Mouse (Mus musculus): ENCODE data around the gene Bpifc. TPM values are rescaled to one million over a fixed set of nuclear protein-coding genes. Genes with fewer than 3 reads are reported as not detected.

Gene Bpifc
- polyA plus RNA-seq, 1 experiment from 2014 or later: 0.28 TPM

- no peaks in the 10 kb centered on the region for H3K27me3 ChIP-seq (ENCODE audit: control insufficient read depth, insufficient read depth, low read length)
- no peak overlapping the region for H3K27ac ChIP-seq (ENCODE audit: low read length)
- no peaks in the 10 kb centered on the region for H3K36me3 ChIP-seq (ENCODE audit: control insufficient read depth, insufficient read depth)
- ATAC-seq (replicated peaks; ENCODE audit: extremely low read depth, insufficient read depth, low FRiP score): no peak
- H3K4me3 ChIP-seq (ENCODE audit: low read length): no peak overlapping the region
- no peak overlapping the region for H3K9ac ChIP-seq (ENCODE audit: low read length)
- H3K4me2 ChIP-seq (ENCODE audit: low read depth, low read length): no peak overlapping the region
- 87% methylated on average over 4 of the region's 4 CpGs for WGBS
- no peaks in the 10 kb centered on the region for H3K9me3 ChIP-seq (replicated peaks; ENCODE audit: control insufficient read depth, low read length)
- H3K4me1 ChIP-seq (ENCODE audit: control insufficient read depth, insufficient read depth, low read length): no peaks in the 10 kb centered on the region
Measured at GRCm38 (mm10) chr10:86000447-86000846, 11.2 kb downstream of the Bpifc start.

GRCm38 (mm10) chr10:85994543-85995104 is 17.1 kb downstream of the Bpifc start:
- Histone ChIP-seq H3K27me3 (ENCODE audit: control insufficient read depth, insufficient read depth, low read length) (no peaks in the 10 kb centered on the region), H3K9me3 (replicated peaks; ENCODE audit: control insufficient read depth, low read length) (no peaks in the 10 kb centered on the region), H3K4me2 (ENCODE audit: low read depth, low read length) (no peak overlapping the region), H3K27ac (ENCODE audit: low read length) (no peak overlapping the region), H3K36me3 (ENCODE audit: control insufficient read depth, insufficient read depth) (no peaks in the 10 kb centered on the region), H3K9ac (ENCODE audit: low read length) (no peak overlapping the region), H3K4me1 (ENCODE audit: control insufficient read depth, insufficient read depth, low read length) (no peaks in the 10 kb centered on the region), H3K4me3 (ENCODE audit: low read length) (no peak overlapping the region)
- 68% methylated on average over 5 of the region's 5 CpGs for WGBS
- ATAC-seq (replicated peaks; ENCODE audit: extremely low read depth, insufficient read depth, low FRiP score): no peak

GRCm38 (mm10) chr10:85993836-85994235 is 17.9 kb downstream of the Bpifc start:
- no peaks in the 10 kb centered on the region for H3K9me3 ChIP-seq (replicated peaks; ENCODE audit: control insufficient read depth, low read length)
- H3K36me3 ChIP-seq (ENCODE audit: control insufficient read depth, insufficient read depth): no peaks in the 10 kb centered on the region
- 84% methylated on average over 9 of the region's 9 CpGs for WGBS
- H3K4me1 ChIP-seq (ENCODE audit: control insufficient read depth, insufficient read depth, low read length): no peaks in the 10 kb centered on the region
- no peaks in the 10 kb centered on the region for H3K27me3 ChIP-seq (ENCODE audit: control insufficient read depth, insufficient read depth, low read length)
- H3K4me2 ChIP-seq (ENCODE audit: low read depth, low read length): no peak overlapping the region
- H3K4me3 ChIP-seq (ENCODE audit: low read length): no peak overlapping the region
- no peak for ATAC-seq (replicated peaks; ENCODE audit: extremely low read depth, insufficient read depth, low FRiP score)
- no peak overlapping the region for H3K27ac ChIP-seq (ENCODE audit: low read length)
- no peak overlapping the region for H3K9ac ChIP-seq (ENCODE audit: low read length)

- no peak overlapping the region for H3K4me3 ChIP-seq (ENCODE audit: low read length)
- H3K4me1 ChIP-seq (ENCODE audit: control insufficient read depth, insufficient read depth, low read length): no peaks in the 10 kb centered on the region
- H3K9ac ChIP-seq (ENCODE audit: low read length): no peak overlapping the region
- no peaks in the 10 kb centered on the region for H3K9me3 ChIP-seq (replicated peaks; ENCODE audit: control insufficient read depth, low read length)
- no peak overlapping the region for H3K4me2 ChIP-seq (ENCODE audit: low read depth, low read length)
- WGBS: 72% methylated on average over 4 of the region's 4 CpGs
- ATAC-seq (replicated peaks; ENCODE audit: extremely low read depth, insufficient read depth, low FRiP score): no peak
- no peak overlapping the region for H3K27ac ChIP-seq (ENCODE audit: low read length)
- no peaks in the 10 kb centered on the region for H3K36me3 ChIP-seq (ENCODE audit: control insufficient read depth, insufficient read depth)
- no peaks in the 10 kb centered on the region for H3K27me3 ChIP-seq (ENCODE audit: control insufficient read depth, insufficient read depth, low read length)
Measured at GRCm38 (mm10) chr10:85992412-85992811, 19.3 kb downstream of the Bpifc start.

GRCm38 (mm10) chr10:85989412-85990115 is 22.1 kb downstream of the Bpifc start:
- Histone ChIP-seq H3K27me3 (ENCODE audit: control insufficient read depth, insufficient read depth, low read length) (no peaks in the 10 kb centered on the region), H3K4me1 (ENCODE audit: control insufficient read depth, insufficient read depth, low read length) (no peaks in the 10 kb centered on the region), H3K4me3 (ENCODE audit: low read length) (no peak overlapping the region), H3K9ac (ENCODE audit: low read length) (no peak overlapping the region), H3K36me3 (ENCODE audit: control insufficient read depth, insufficient read depth) (no peaks in the 10 kb centered on the region), H3K27ac (ENCODE audit: low read length) (no peak overlapping the region), H3K4me2 (ENCODE audit: low read depth, low read length) (no peak overlapping the region), H3K9me3 (replicated peaks; ENCODE audit: control insufficient read depth, low read length) (no peaks in the 10 kb centered on the region)
- ATAC-seq (replicated peaks; ENCODE audit: extremely low read depth, insufficient read depth, low FRiP score): no peak
- 57% methylated on average over 6 of the region's 6 CpGs for WGBS

- no peaks in the 10 kb centered on the region for H3K27me3 ChIP-seq (ENCODE audit: control insufficient read depth, insufficient read depth, low read length)
- no peaks in the 10 kb centered on the region for H3K9me3 ChIP-seq (replicated peaks; ENCODE audit: control insufficient read depth, low read length)
- ATAC-seq (replicated peaks; ENCODE audit: extremely low read depth, insufficient read depth, low FRiP score): no peak
- H3K9ac ChIP-seq (ENCODE audit: low read length): no peak overlapping the region
- 65% methylated on average over 4 of the region's 4 CpGs for WGBS
- no peaks in the 10 kb centered on the region for H3K4me1 ChIP-seq (ENCODE audit: control insufficient read depth, insufficient read depth, low read length)
- H3K4me2 ChIP-seq (ENCODE audit: low read depth, low read length): no peak overlapping the region
- no peak overlapping the region for H3K4me3 ChIP-seq (ENCODE audit: low read length)
- no peaks in the 10 kb centered on the region for H3K36me3 ChIP-seq (ENCODE audit: control insufficient read depth, insufficient read depth)
- no peak overlapping the region for H3K27ac ChIP-seq (ENCODE audit: low read length)
Measured at GRCm38 (mm10) chr10:85972915-85973314, 38.8 kb downstream of the Bpifc start.

- 79% methylated on average over 9 of the region's 9 CpGs for WGBS
- H3K4me2 ChIP-seq (ENCODE audit: low read depth, low read length): no peak overlapping the region
- ATAC-seq (replicated peaks; ENCODE audit: extremely low read depth, insufficient read depth, low FRiP score): no peak
- no peak overlapping the region for H3K27ac ChIP-seq (ENCODE audit: low read length)
- H3K36me3 ChIP-seq (ENCODE audit: control insufficient read depth, insufficient read depth): no peaks in the 10 kb centered on the region
- no peak overlapping the region for H3K9ac ChIP-seq (ENCODE audit: low read length)
- no peaks in the 10 kb centered on the region for H3K4me1 ChIP-seq (ENCODE audit: control insufficient read depth, insufficient read depth, low read length)
- H3K4me3 ChIP-seq (ENCODE audit: low read length): no peak overlapping the region
- H3K27me3 ChIP-seq (ENCODE audit: control insufficient read depth, insufficient read depth, low read length): no peaks in the 10 kb centered on the region
- no peaks in the 10 kb centered on the region for H3K9me3 ChIP-seq (replicated peaks; ENCODE audit: control insufficient read depth, low read length)
Measured at GRCm38 (mm10) chr10:85971826-85972225, 39.9 kb downstream of the Bpifc start.

- no peak for ATAC-seq (replicated peaks; ENCODE audit: extremely low read depth, insufficient read depth, low FRiP score)
- Histone ChIP-seq H3K27me3 (ENCODE audit: control insufficient read depth, insufficient read depth, low read length) (no peaks in the 10 kb centered on the region), H3K9me3 (replicated peaks; ENCODE audit: control insufficient read depth, low read length) (no peaks in the 10 kb centered on the region), H3K9ac (ENCODE audit: low read length) (no peak overlapping the region), H3K4me3 (ENCODE audit: low read length) (no peak overlapping the region), H3K4me1 (ENCODE audit: control insufficient read depth, insufficient read depth, low read length) (no peaks in the 10 kb centered on the region), H3K4me2 (ENCODE audit: low read depth, low read length) (no peak overlapping the region), H3K36me3 (ENCODE audit: control insufficient read depth, insufficient read depth) (no peaks in the 10 kb centered on the region), H3K27ac (ENCODE audit: low read length) (no peak overlapping the region)
- 45% methylated on average over 8 of the region's 8 CpGs for WGBS
Measured at GRCm38 (mm10) chr10:85969894-85970620, 41.6 kb downstream of the Bpifc start.

- no peaks in the 10 kb centered on the region for H3K9me3 ChIP-seq (replicated peaks; ENCODE audit: control insufficient read depth, low read length)
- no peaks in the 10 kb centered on the region for H3K27me3 ChIP-seq (ENCODE audit: control insufficient read depth, insufficient read depth, low read length)
- 29% methylated on average over 2 of the region's 2 CpGs for WGBS
Measured at GRCm38 (mm10) chr10:85968731-85969130, 43.0 kb downstream of the Bpifc start.

More at GRCm38 (mm10) chr10:85968731-85969130, 43.0 kb downstream of the Bpifc start:
- Histone ChIP-seq H3K27ac (ENCODE audit: low read length) (no peak overlapping the region), H3K4me1 (ENCODE audit: control insufficient read depth, insufficient read depth, low read length) (no peaks in the 10 kb centered on the region), H3K4me3 (ENCODE audit: low read length) (no peak overlapping the region), H3K4me2 (ENCODE audit: low read depth, low read length) (no peak overlapping the region), H3K36me3 (ENCODE audit: control insufficient read depth, insufficient read depth) (no peaks in the 10 kb centered on the region), H3K9ac (ENCODE audit: low read length) (no peak overlapping the region)
- ATAC-seq (replicated peaks; ENCODE audit: extremely low read depth, insufficient read depth, low FRiP score): no peak
